Mouse (Mus musculus): ENCODE measurements around the gene Adam19. TPM values are rescaled to one million over a fixed set of nuclear protein-coding genes. Genes with fewer than 3 reads are reported as not detected.

Adam19 gene
- polyA plus RNA-seq (2016; fragmentation: Nextera tagmentation; extraction: Ambion mirVana): 18.5 and 18.9 TPM in 2 replicates

DNA sequence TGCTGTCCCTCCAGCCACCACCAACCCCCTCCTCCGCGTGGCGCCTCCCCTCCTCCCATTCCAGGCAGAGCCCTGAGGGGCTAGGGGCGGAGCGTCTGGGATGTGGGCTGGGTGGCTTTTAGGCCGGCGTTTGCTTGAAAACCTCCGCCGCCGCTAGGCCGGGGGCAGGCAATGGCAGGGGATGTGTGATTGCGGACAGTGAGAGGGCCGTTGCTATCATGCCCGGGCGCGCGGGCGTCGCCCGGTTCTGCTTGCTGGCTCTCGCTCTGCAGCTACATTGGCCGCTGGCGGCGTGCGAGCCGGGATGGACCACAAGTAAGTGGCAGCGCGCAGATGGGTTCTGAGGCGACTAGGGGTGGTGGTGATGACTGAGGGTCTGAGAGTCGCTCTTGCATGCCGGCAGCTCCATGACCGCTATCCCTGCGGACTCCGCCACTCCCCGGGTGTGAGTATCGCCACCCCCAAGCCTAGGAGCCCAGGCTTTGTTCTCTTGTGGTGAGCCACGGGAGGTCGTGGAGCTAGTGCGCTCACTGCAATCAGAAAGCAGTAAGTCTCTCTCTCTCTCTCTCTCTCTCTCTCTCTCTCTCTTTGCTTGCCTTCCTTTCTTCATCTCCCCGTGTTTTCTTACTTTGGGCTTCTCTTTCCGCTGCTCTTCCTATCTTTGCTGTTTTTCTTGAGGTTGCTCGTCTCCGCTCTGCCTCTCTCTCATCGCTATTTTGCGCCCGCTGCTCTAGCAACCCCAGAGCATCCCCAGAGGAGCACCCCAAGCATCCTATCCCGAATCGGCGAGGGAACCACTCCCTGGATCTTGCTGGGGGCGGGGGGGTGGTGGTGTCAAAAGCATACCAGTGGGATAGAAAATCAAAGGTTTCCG is at the start of gene Adam19:
Gene Adam19 (plus strand): TSS at position 97 of the 874 bp plus-strand sequence.
- WGBS: under 1% methylated on average over 51 of the region's 51 CpGs
- Histone ChIP-seq H3K36me3 (0 out of 2 replicates have a peak, but pooled peaks cover 6% of the 10 kb centered on the region), H3K27me3 (no peaks in the 10 kb centered on the region), H3K9me3 (no peaks in the 10 kb centered on the region), H3K4me1 (peaks cover 8% of the 10 kb centered on the region), H3K4me2 (replicated peaks) (peak within 1 kb of the TSS; percentile 67), H3K4me3 (peak within 1 kb of the TSS; percentile 68), H3K9ac (peak within 1 kb of the TSS; percentile 70), H3K27ac (peak within 1 kb of the TSS; percentile 90)
- peak; percentile 64 for ATAC-seq (ENCODE audit: insufficient number of reproducible peaks, insufficient read depth, low FRiP score, low TSS enrichment)

DNA sequence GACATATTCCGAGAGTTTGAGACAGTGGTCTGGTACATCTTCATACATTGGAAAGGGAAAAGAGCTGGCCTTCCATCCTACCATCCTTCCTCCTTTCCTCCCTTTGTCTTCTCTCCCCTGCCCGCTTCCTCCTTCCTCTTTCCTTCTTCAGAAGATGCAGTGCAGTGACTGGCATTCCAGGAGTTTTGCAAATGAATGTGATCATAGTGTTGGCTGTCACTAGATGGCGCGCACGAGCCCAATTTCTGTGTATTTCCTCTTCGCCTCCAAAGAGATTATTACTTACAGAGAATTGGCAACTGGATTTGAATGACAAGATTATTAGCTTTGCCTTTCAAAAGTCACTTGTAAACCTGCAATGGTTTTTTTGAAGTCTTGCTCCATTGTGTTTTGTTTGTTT is 39.7 kb upstream of the Adam19 start:
- H3K27me3 ChIP-seq: no peaks in the 10 kb centered on the region
- H3K27ac ChIP-seq: no peak overlapping the region
- no peak for ATAC-seq (ENCODE audit: insufficient number of reproducible peaks, insufficient read depth, low FRiP score, low TSS enrichment)
- no peak overlapping the region for H3K4me2 ChIP-seq (replicated peaks)
- WGBS: 18% methylated on average over 6 of the region's 6 CpGs
- no peaks in the 10 kb centered on the region for H3K4me1 ChIP-seq
- H3K9me3 ChIP-seq: no peaks in the 10 kb centered on the region
- H3K36me3 ChIP-seq: no peaks in the 10 kb centered on the region
- no peak overlapping the region for H3K9ac ChIP-seq
- no peak overlapping the region for H3K4me3 ChIP-seq

DNA sequence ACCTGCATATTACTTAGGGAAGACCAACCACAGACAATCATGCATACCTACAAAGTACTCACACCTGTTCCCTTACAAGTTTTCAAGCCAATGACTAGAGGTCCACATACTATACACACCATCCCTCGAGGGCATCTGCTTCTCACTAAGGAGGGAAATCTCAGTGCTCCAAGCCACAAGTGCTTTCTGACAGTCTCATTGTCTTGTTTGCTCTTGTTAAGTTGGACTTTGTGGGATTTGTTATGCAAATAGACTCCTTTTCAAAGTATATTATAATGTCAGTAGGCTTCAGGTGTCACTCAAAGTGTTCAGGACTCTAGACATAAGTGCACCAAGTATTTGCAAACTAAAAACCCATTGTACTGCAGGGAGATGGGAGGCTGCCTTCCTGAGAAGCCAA is 35.5 kb upstream of the Adam19 start:
- H3K27ac ChIP-seq: no peak overlapping the region
- H3K4me1 ChIP-seq: no peaks in the 10 kb centered on the region
- 78% methylated on average over 1 of the region's 1 CpGs for WGBS
- H3K4me2 ChIP-seq (replicated peaks): no peak overlapping the region
- no peak overlapping the region for H3K4me3 ChIP-seq
- H3K9ac ChIP-seq: no peak overlapping the region
- H3K27me3 ChIP-seq: no peaks in the 10 kb centered on the region
- no peaks in the 10 kb centered on the region for H3K9me3 ChIP-seq
- no peaks in the 10 kb centered on the region for H3K36me3 ChIP-seq
- no peak for ATAC-seq (ENCODE audit: insufficient number of reproducible peaks, insufficient read depth, low FRiP score, low TSS enrichment)

DNA sequence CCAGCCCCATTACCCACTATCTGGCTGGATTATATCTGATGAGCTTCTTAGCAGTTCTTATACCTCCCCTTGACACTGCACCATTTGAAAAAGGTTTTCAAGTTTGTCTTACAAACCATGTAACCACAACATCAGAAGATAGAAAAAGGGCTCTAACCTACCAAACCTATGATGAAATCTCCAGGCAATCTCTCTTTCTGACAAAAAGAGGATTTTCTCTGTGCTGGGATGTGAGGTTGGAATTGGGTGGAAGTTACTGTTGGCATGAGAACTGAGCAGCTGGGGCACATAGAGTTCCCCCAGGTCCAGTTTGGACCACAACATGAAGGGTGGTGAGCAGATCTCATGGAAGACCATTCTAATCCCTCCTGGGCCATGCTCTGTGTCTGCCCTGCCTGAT is 33.9 kb upstream of the Adam19 start:
- Histone ChIP-seq H3K9ac (no peak overlapping the region), H3K27ac (no peak overlapping the region), H3K36me3 (no peaks in the 10 kb centered on the region), H3K4me3 (no peak overlapping the region), H3K9me3 (no peaks in the 10 kb centered on the region), H3K4me1 (no peaks in the 10 kb centered on the region), H3K4me2 (replicated peaks) (no peak overlapping the region), H3K27me3 (no peaks in the 10 kb centered on the region)
- no peak for ATAC-seq (ENCODE audit: insufficient number of reproducible peaks, insufficient read depth, low FRiP score, low TSS enrichment)

DNA sequence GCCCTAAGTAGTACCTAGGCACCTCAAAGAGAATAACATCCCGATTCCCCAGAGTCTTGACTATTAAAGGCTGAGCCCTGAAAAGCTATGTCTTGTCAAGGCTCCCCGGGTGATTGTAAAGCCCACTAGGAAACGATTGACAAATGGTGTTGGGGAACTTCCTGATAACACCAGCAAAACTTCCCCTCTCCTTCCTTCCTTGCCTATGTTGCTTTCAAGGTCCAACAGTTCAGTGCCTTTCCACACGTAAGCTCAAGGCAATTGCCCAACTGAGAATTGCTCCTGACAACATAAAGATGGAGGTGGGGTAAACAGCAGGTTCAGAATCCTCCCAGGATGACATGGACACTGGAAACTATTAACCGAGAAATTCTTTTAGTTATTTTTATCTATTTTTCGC is 32.8 kb upstream of the Adam19 start:
- no peak overlapping the region for H3K9ac ChIP-seq
- ATAC-seq (ENCODE audit: insufficient number of reproducible peaks, insufficient read depth, low FRiP score, low TSS enrichment): no peak
- H3K4me1 ChIP-seq: no peaks in the 10 kb centered on the region
- no peak overlapping the region for H3K4me3 ChIP-seq
- H3K4me2 ChIP-seq (replicated peaks): no peak overlapping the region
- no peaks in the 10 kb centered on the region for H3K27me3 ChIP-seq
- H3K9me3 ChIP-seq: no peaks in the 10 kb centered on the region
- no peaks in the 10 kb centered on the region for H3K36me3 ChIP-seq
- H3K27ac ChIP-seq: no peak overlapping the region
- WGBS: 81% methylated on average over 6 of the region's 6 CpGs

GRCm38 (mm10) chr11:46025962-46026392 is 29.8 kb upstream of the Adam19 start:
- no peak overlapping the region for H3K9ac ChIP-seq
- no peak overlapping the region for H3K4me2 ChIP-seq (replicated peaks)
- peaks cover 3% of the 10 kb centered on the region; the same call in 1 of the 2 replicates for H3K4me1 ChIP-seq
- 39% methylated on average over 7 of the region's 7 CpGs for WGBS
- no peak overlapping the region for H3K4me3 ChIP-seq
- H3K9me3 ChIP-seq: no peaks in the 10 kb centered on the region
- ATAC-seq (ENCODE audit: insufficient number of reproducible peaks, insufficient read depth, low FRiP score, low TSS enrichment): no peak
- no peaks in the 10 kb centered on the region for H3K27me3 ChIP-seq
- H3K27ac ChIP-seq: no peak overlapping the region
- H3K36me3 ChIP-seq: no peaks in the 10 kb centered on the region

DNA sequence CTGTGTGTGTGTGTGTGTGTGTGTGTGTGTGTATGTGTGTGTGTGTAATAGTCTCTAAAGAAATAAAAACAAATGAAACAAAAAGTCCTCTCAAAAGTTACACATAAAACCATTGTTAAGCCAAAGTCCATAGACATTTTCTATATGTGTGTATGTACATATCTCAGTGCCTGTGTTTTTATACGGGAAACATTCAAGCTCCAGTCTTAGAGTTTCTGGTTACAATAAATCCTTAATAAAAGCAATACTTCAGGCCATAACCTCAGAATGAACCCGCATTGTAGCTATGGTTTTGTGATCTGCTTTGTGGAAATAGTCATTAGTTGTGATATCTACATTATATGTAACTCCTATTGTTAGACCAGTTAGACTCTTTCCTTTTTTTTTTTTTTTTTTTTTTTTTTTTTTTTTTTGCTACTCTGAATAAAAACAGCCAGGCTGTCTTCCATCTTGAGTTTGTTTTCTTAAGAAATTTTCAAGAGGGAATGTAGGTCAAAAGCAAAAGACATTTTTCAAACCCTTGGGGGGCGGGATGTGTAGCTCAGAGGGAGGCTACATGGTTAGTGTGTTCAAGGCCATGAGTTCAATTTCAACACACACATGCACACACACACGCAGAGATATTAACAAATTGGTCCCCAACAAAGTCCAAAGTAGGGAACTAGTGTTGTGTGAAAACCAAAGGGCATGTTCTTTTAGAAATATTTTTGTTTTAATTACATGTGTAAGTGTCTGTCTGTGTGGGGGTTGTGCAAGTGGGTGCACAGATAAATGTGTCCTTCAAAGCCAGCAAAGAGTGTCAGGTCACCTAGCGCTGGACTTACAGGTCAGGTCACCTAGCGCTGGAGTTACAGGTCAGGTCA is 27.6 kb upstream of the Adam19 start:
- H3K9me3 ChIP-seq: no peaks in the 10 kb centered on the region
- ATAC-seq (ENCODE audit: insufficient number of reproducible peaks, insufficient read depth, low FRiP score, low TSS enrichment): no peak
- H3K27me3 ChIP-seq: no peaks in the 10 kb centered on the region
- H3K9ac ChIP-seq: no peak overlapping the region
- WGBS: 71% methylated on average over 6 of the region's 6 CpGs
- H3K36me3 ChIP-seq: no peaks in the 10 kb centered on the region
- H3K27ac ChIP-seq: no peak overlapping the region
- no peak overlapping the region for H3K4me2 ChIP-seq (replicated peaks)
- no peak overlapping the region for H3K4me3 ChIP-seq
- H3K4me1 ChIP-seq: peaks cover 7% of the 10 kb centered on the region

DNA sequence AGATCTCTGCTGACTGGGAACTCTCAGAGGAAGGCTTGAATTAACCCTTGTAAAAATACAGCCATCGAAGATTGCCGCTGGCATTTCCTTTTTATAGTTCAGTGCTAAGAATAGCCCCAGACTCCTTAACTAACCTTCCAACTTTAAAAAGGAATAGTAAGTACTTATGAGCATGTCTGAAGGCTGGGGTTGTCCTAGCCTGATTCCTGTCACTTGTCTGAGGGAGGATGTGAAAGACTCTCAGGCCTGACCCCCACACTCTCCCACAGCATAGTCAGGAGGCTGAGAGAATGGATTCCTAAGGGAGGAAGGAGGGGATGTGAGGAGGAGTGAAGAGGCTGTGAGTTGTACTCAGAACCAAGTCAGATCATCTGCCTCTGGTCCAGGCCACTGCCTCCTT is 26.3 kb upstream of the Adam19 start:
- H3K9ac ChIP-seq: no peak overlapping the region

DNA sequence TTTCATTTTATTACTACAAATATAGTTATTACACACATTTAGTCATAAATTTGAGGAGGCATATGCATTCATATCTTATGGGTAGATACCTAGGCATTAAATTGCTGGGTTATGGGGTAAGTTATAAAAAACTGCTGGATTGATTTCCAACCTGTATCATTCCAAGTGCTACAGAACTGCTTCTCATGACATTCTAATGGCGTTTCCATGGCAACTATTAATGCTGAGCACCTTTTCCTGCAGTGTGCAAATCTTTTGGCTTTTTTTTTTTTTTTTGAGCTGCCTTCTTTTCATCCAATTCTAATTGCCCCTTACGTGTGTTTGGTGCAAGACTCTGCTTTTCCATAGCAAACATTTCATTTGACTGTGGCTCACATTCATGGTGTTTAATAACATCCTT is 25.8 kb upstream of the Adam19 start:
- Histone ChIP-seq H3K27me3 (no peaks in the 10 kb centered on the region), H3K9me3 (no peaks in the 10 kb centered on the region), H3K4me3 (no peak overlapping the region), H3K9ac (no peak overlapping the region), H3K4me1 (peaks cover 7% of the 10 kb centered on the region), H3K27ac (no peak overlapping the region), H3K4me2 (replicated peaks) (no peak overlapping the region), H3K36me3 (no peaks in the 10 kb centered on the region)
- WGBS: 62% methylated on average over 2 of the region's 2 CpGs
- no peak for ATAC-seq (ENCODE audit: insufficient number of reproducible peaks, insufficient read depth, low FRiP score, low TSS enrichment)

More for the DNA sequence above, 26.3 kb upstream of the Adam19 start:
- Histone ChIP-seq H3K4me1 (peaks cover 7% of the 10 kb centered on the region), H3K36me3 (no peaks in the 10 kb centered on the region), H3K9me3 (no peaks in the 10 kb centered on the region), H3K4me3 (no peak overlapping the region), H3K27me3 (no peaks in the 10 kb centered on the region), H3K27ac (no peak overlapping the region), H3K4me2 (replicated peaks) (no peak overlapping the region)
- 39% methylated on average over 2 of the region's 2 CpGs for WGBS
- no peak for ATAC-seq (ENCODE audit: insufficient number of reproducible peaks, insufficient read depth, low FRiP score, low TSS enrichment)

DNA sequence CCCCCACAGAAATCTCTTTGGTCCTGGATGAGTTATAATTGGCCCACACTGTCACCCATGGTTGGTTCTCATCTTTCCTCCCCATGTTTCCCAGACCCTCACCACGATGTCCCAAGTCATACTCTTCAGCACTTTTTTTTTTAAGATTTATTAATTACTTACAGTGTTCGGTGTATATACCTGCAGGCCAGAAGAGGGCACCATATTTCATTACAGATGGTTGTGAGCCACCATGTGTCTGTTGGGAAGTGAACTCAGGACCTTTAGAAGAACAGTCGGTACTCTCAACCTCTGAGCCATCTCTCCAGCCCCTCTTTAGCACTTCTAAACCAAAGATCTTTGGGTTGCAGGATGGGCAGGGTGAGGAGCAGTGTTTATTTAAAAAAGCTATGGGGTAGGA is 24.3 kb upstream of the Adam19 start:
- peaks cover 7% of the 10 kb centered on the region for H3K4me1 ChIP-seq
- no peak overlapping the region for H3K9ac ChIP-seq
- 57% methylated on average over 3 of the region's 3 CpGs for WGBS
- no peaks in the 10 kb centered on the region for H3K27me3 ChIP-seq
- H3K4me3 ChIP-seq: no peak overlapping the region
- H3K9me3 ChIP-seq: no peaks in the 10 kb centered on the region
- no peak overlapping the region for H3K4me2 ChIP-seq (replicated peaks)
- no peaks in the 10 kb centered on the region for H3K36me3 ChIP-seq
- no peak for ATAC-seq (ENCODE audit: insufficient number of reproducible peaks, insufficient read depth, low FRiP score, low TSS enrichment)
- H3K27ac ChIP-seq: no peak overlapping the region

DNA sequence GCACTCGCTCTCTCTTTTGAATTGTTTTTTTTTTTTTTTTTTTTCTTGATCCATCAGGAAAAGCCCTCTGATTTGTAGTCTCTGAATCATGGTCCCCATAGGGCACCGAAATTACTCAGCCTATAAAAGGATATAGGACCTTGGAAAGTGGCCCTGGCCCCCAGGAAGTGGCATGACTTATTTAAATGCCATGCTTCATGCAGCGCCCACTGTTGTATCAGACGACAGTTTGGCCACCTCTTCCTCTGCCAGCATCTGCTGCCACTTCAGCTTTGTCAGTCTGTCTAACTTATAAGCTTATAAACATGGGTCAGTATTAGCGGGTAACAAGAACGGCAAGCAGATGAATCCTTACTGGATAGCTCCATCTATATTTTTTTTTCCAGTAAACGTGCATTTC is 22.8 kb upstream of the Adam19 start:
- Histone ChIP-seq H3K4me2 (replicated peaks) (no peak overlapping the region), H3K4me3 (no peak overlapping the region), H3K9me3 (no peaks in the 10 kb centered on the region), H3K4me1 (peaks cover 7% of the 10 kb centered on the region), H3K27ac (no peak overlapping the region), H3K9ac (no peak overlapping the region), H3K27me3 (no peaks in the 10 kb centered on the region), H3K36me3 (no peaks in the 10 kb centered on the region)
- ATAC-seq (ENCODE audit: insufficient number of reproducible peaks, insufficient read depth, low FRiP score, low TSS enrichment): no peak
- WGBS: 91% methylated on average over 7 of the region's 7 CpGs

DNA sequence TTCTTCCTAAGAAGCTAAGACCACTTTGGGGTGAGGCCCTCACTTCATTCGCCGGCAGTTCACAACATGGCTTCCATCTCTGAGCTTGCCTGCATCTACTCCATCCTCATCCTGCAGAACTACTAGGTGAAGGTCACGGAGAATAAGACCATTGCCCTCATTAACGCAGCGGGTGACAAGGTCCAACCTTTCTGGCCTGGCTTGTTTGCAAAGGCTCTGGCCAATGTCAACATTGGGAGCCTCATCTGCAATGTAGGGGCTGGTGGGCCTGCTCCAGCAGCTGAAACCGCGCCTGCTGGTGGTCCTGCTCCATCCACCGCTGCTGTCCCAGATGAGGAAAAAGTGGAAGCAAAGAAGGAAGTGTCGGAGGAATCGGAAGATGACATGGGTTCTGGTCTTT is 19.4 kb upstream of the Adam19 start:
- peaks cover 14% of the 10 kb centered on the region for H3K4me1 ChIP-seq
- no peak overlapping the region for H3K4me2 ChIP-seq (replicated peaks)
- no peaks in the 10 kb centered on the region for H3K36me3 ChIP-seq
- H3K27me3 ChIP-seq: no peaks in the 10 kb centered on the region
- H3K9ac ChIP-seq: no peak overlapping the region
- no peak overlapping the region for H3K27ac ChIP-seq
- ATAC-seq (ENCODE audit: insufficient number of reproducible peaks, insufficient read depth, low FRiP score, low TSS enrichment): no peak
- H3K4me3 ChIP-seq: no peak overlapping the region
- WGBS: 94% methylated on average over 10 of the region's 10 CpGs
- no peaks in the 10 kb centered on the region for H3K9me3 ChIP-seq
